Comparison of ENCODE assay signal across 10 mouse cellular contexts in genomic region chr5:96962252-96962933, GRCm38 (mm10). TPM values are rescaled to one million over a fixed set of nuclear protein-coding genes. Genes with fewer than 3 reads are reported as not detected.
DNase-seq lines count a peak whose midpoint lies in the region.
"Had no signal": no experiment of that assay in that cellular context is flagged by ENCODE, and none has a peak within 500 bp of the region (broad histone marks: within the 10 kb centered on the region; RNA-seq: fewer than 3 reads in every experiment).

No protein-coding gene starts in this region.

- peaks cover 16% of the 10 kb centered on the region for H3K4me1 ChIP-seq in midbrain, embryonic 10.5 days
- H3K4me1 ChIP-seq: neural tube, embryonic 12.5 days had no signal

- no peak overlapping the region for H3K4me3 ChIP-seq in midbrain, embryonic 10.5 days
- H3K4me3 ChIP-seq: heart, embryonic 12.5 days; neural tube, embryonic 12.5 days had no signal

- peak; percentile 68 to 85 for DNase-seq in frontal cortex, adult 2 months (ENCODE audit: extremely low spot score in 1 of 2, low spot score in 1 of 2)
- no peak for DNase-seq in frontal cortex, postnatal 10 days (ENCODE audit: low spot score in 2 of 2)
- peak; percentile 83 for DNase-seq in brain, adult 2 months (ENCODE audit: low read depth, low spot score)
- DNase-seq in kidney, postnatal 10 days: peak; percentile 22
- DNase-seq in right cerebral cortex, adult 2 months (ENCODE audit: low spot score in 2 of 2): peak; percentile 69 to 71
- no peak for DNase-seq in testis, postnatal 14 days (ENCODE audit: low spot score)
- no peak for DNase-seq in midbrain, embryonic 10.5 days (ENCODE audit: low spot score)
- no peak for DNase-seq in embryo, embryonic 9.5 days (ENCODE audit: extremely low spot score)

- H3K9me3 ChIP-seq in midbrain, embryonic 10.5 days (replicated peaks): no peaks in the 10 kb centered on the region
- H3K9me3 ChIP-seq: heart, embryonic 12.5 days; neural tube, embryonic 12.5 days had no signal

- no peak overlapping the region for H3K27ac ChIP-seq in midbrain, embryonic 10.5 days (replicated peaks)
- H3K27ac ChIP-seq: neural tube, embryonic 12.5 days had no signal

- H3K36me3 ChIP-seq in midbrain, embryonic 10.5 days: no peaks in the 10 kb centered on the region
- H3K36me3 ChIP-seq: heart, embryonic 12.5 days; neural tube, embryonic 12.5 days had no signal

- WGBS in midbrain, embryonic 10.5 days: 77% methylated on average over 8 of the region's 8 CpGs

- H3K27me3 ChIP-seq in midbrain, embryonic 10.5 days (ENCODE audit: low read depth, poor library complexity, severe bottlenecking): no peaks in the 10 kb centered on the region; the same call in 1 of the 2 replicates
- H3K27me3 ChIP-seq: heart, embryonic 12.5 days; neural tube, embryonic 12.5 days had no signal

RNA-seq across cellular contexts. Expression of gene Bmp2k, which starts 35.1 kb away (rescaled TPM):
- 7.5 and 7.6 TPM in 2 replicates for polyA plus RNA-seq in frontal cortex, adult 2 months (2012; rRNA removed)
- 8.9 and 9.2 TPM in 2 replicates for polyA plus RNA-seq in midbrain, embryonic 10.5 days (2016; fragmentation: Nextera tagmentation; extraction: Ambion mirVana)

Comparison
In these comparisons a context has a peak if more than half of its experiments do, and no peak if none do; other contexts are left out.
1. DNase-seq: peak in frontal cortex, adult 2 months (2 of 2), brain, adult 2 months (single experiment), kidney, postnatal 10 days (single experiment) and right cerebral cortex, adult 2 months (2 of 2); none in frontal cortex, postnatal 10 days (0 of 2), testis, postnatal 14 days (single experiment), midbrain, embryonic 10.5 days (single experiment) and embryo, embryonic 9.5 days (single experiment).